Mouse (Mus musculus): ENCODE results near the gene Trpc7. TPM values are rescaled to one million over a fixed set of nuclear protein-coding genes. Genes with fewer than 3 reads are reported as not detected.

The Trpc7 gene
- total RNA-seq, 2 experiments from 2014 or later, result 2.1 to 2.9 TPM

GRCm38 (mm10) chr13:56792844-56793243 lies 102.9 kb downstream of the Trpc7 start:
- DNase-seq (ENCODE audit: low spot score in 2 of 2), result no peak

- no peak for DNase-seq (ENCODE audit: low spot score in 2 of 2)
Observed at GRCm38 (mm10) chr13:56790683-56791082, 105.1 kb downstream of the Trpc7 start.

GRCm38 (mm10) chr13:56782621-56783020 lies 113.2 kb downstream of the Trpc7 start:
- peak in 1 of 2 experiments; percentile 63 for DNase-seq (ENCODE audit: low spot score in 2 of 2)

GRCm38 (mm10) chr13:56781697-56782096 lies 114.1 kb downstream of the Trpc7 start:
- no peak for DNase-seq (ENCODE audit: low spot score in 2 of 2)

GRCm38 (mm10) chr13:56780746-56781469 lies 114.9 kb downstream of the Trpc7 start:
- DNase-seq (ENCODE audit: low spot score in 2 of 2), result no peak

GRCm38 (mm10) chr13:56774304-56774703 lies 121.5 kb downstream of the Trpc7 start:
- no peak for DNase-seq (ENCODE audit: low spot score in 2 of 2)

- DNase-seq (ENCODE audit: low spot score in 2 of 2), result no peak
Observed at GRCm38 (mm10) chr13:56773262-56773870, 122.4 kb downstream of the Trpc7 start.

GRCm38 (mm10) chr13:56772592-56772991 lies 123.2 kb downstream of the Trpc7 start:
- no peak for DNase-seq (ENCODE audit: low spot score in 2 of 2)

- no peak for DNase-seq (ENCODE audit: low spot score in 2 of 2)
Observed at GRCm38 (mm10) chr13:56770786-56771185, 125.0 kb downstream of the Trpc7 start.

- DNase-seq (ENCODE audit: low spot score in 2 of 2), result no peak
Observed at GRCm38 (mm10) chr13:56770136-56770578, 125.6 kb downstream of the Trpc7 start.

GRCm38 (mm10) chr13:56769431-56769830 lies 126.4 kb downstream of the Trpc7 start:
- no peak for DNase-seq (ENCODE audit: low spot score in 2 of 2)

- peak; percentile 22 to 38 for DNase-seq (ENCODE audit: low spot score in 2 of 2)
Observed at GRCm38 (mm10) chr13:56766211-56766610, 129.6 kb downstream of the Trpc7 start.

GRCm38 (mm10) chr13:56765284-56766032 lies 130.3 kb downstream of the Trpc7 start:
- DNase-seq (ENCODE audit: low spot score in 2 of 2), result no peak

- DNase-seq (ENCODE audit: low spot score in 2 of 2), result no peak
Observed at GRCm38 (mm10) chr13:56762446-56763229, 133.2 kb downstream of the Trpc7 start.

- peak in 1 of 2 experiments; percentile 78 for DNase-seq (ENCODE audit: low spot score in 2 of 2)
Observed at GRCm38 (mm10) chr13:56758492-56758891, 137.3 kb downstream of the Trpc7 start.

GRCm38 (mm10) chr13:56757201-56757600 lies 138.6 kb downstream of the Trpc7 start:
- no peak for DNase-seq (ENCODE audit: low spot score in 2 of 2)

- no peak for DNase-seq (ENCODE audit: low spot score in 2 of 2)
Observed at GRCm38 (mm10) chr13:56755871-56756270, 139.9 kb downstream of the Trpc7 start.

GRCm38 (mm10) chr13:56753192-56753951 lies 142.4 kb downstream of the Trpc7 start, which contains the start of gene Gm45623:
Gene Gm45623 (minus strand): TSS chr13:56753827.
- no peak for DNase-seq (ENCODE audit: low spot score in 2 of 2)

GRCm38 (mm10) chr13:56752474-56753191 lies 143.2 kb downstream of the Trpc7 start:
- no peak for DNase-seq (ENCODE audit: low spot score in 2 of 2)

GRCm38 (mm10) chr13:56751774-56752173 lies 144.0 kb downstream of the Trpc7 start:
- DNase-seq (ENCODE audit: low spot score in 2 of 2), result no peak
